Mouse (Mus musculus) naive thymus-derived CD4-positive, alpha-beta T cell, adult 2 months (primary cell): ENCODE results near the gene Surf2.

ENCODE experiments used
- DNase-seq: peaks from one replicate; pipeline ENCODE4 v3.0.0-alpha.2; 2011; ENCODE audit warnings: low read depth

Gene Surf2

GRCm38 (mm10) chr2:26914148-26914941, 1.8 kb upstream of the Surf2 start:
- no peak for DNase-seq

GRCm38 (mm10) chr2:26916738-26917137, 571 bp downstream of the Surf2 start:
- DNase-seq: no peak

- no peak for DNase-seq
Measured at GRCm38 (mm10) chr2:26919684-26920083, 3.5 kb downstream of the Surf2 start.

- DNase-seq: no peak
Measured at GRCm38 (mm10) chr2:26920190-26920855, 4.2 kb downstream of the Surf2 start.

DNA sequence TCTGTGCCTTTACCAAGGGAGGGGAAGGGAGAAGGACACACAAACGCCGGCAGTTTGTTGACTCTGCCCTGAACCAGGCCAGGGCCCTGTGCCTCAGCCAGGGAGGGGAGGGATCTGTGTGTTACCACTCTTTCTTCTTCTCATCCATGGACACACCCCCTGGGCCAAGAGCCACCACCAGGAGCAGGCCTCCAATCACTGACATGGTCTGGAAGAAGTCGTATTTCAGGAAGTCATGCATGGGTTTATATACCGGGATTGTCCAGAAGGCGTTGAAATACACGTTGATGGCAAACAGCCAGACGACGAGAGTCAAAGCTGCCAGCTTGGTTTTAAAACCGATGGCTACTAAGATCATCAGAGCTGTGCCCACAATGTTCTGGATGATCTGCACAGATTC, 5.6 kb downstream of the Surf2 start:
- DNase-seq: no peak

DNA sequence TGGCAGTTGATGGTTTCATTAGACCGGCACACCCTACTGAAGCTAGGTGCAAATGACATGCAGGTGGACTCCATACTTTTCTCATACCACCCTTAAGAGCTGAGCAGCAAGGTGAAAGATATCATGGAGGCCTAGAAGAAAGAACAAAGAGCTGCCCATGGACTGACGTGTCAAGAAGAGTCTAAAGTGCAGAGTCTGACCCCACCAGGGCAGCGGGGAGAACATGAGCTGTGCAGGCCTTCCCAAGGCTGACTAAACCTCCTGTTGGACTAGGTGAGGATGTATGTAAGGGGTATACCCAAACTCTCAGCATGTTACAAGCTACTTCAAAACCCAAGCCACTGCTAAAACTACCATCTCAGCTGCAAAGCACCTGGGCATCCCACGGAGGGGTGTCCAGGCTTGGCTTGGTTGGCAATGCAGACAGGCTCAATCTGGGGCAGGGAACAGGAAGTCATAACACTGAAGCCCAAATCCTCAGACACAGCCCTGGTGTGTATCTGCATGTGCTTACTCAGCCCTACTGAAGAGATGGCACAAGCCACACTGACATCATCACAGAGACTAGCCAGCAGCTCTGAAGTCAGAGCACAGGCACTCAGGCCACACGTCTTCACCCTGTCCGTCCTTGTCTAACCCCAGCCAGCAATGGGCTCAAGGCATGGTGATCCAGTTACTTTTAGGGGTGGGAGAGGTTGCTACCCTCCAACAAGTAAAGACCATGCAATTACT, 11.7 kb downstream of the Surf2 start:
- DNase-seq: no peak

DNA sequence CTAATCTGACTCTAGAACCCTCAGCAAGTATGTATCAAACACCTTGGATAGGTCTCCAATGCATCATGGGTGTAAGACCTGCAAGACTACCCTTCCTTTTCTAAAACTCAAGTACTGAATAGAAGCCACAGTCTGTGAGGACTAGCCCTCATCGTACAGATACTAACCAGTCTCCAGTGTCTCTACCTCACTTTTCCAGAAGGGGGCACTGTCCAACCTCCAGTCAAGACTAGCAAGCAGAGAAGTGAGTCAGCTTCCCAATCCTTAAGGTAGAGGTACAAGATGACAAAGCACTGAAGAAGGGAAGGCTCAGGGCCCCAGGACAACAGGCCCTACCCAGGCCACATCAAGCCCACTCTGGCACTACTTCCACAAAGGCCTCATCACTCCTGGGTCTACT, 14.2 kb downstream of the Surf2 start:
- DNase-seq: peak; percentile 87

DNA sequence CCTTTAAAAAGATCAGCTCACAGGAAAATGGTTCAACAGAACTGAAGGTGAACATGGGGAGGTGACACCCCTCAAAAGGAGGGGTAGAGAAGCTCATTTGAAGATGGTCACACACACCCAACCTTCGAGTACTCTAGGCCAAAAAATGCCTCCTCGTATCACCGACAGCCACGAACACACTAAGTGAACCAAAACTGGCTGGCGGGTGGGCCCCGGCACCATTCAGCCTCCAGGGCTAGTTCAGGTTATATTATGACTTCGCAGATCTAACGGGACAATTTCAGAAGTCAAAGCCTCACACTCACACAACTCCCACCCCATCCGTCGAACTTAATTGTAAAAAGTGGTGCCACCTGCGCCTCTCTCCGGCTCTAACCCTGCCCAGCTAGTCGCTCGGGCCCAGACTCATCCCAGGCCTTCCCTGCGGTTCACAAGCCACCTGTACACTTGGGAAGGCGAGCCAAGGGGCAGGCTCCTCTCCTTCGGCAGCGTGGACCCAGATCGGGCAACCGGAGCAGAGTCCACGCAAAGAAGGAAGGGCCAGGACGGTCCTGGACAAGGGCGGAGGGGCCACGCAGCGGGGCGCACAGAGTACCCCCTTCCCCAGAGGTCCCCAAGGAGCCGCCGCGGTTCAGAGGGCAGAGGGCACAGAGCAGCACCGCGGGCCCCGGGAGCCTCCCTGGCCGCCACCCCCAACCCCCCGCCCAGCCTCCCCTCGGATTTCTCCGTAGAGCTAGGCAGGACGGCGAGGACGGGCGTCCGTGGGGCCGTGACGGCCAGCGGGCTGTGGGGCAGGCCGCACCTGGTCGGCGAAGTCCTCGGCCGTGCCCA, 16.5 kb downstream of the Surf2 start:
- peak; percentile 55 for DNase-seq

- peak; percentile 95 for DNase-seq
Measured at GRCm38 (mm10) chr2:26933304-26934055, 17.3 kb downstream of the Surf2 start, which contains the start of the genes Surf4 and Stkld1. Gene Surf4, minus strand, starts transcription at chr2:26933928. Gene Stkld1, plus strand, starts transcription at chr2:26934047.

- DNase-seq: peak; percentile 46
Measured at GRCm38 (mm10) chr2:26935286-26935685, 19.1 kb downstream of the Surf2 start.

- peak; percentile 63 for DNase-seq
Measured at GRCm38 (mm10) chr2:26936425-26936824, 20.3 kb downstream of the Surf2 start.

- no peak for DNase-seq
Measured at GRCm38 (mm10) chr2:26941539-26941938, 25.4 kb downstream of the Surf2 start.

- no peak for DNase-seq
Measured at GRCm38 (mm10) chr2:26943253-26943652, 27.1 kb downstream of the Surf2 start.

DNA sequence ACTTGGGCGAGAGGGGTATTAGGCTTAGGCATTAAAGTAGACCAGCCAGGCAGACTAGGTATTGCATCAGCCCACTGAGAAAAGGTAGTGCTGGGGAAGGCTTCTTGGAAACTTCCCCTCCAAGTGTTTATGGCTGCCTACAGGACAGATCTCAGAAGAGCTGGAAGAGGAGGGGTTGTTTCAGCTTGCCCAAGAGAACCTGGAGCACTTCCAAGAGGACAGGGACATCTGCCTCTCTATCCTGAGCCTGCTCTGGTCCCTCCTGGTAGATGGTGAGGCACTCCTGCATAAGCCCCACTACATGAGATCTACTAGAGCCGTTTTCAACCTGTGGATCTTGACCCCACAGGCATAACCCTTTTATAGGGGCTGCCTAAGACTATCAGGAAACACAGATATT, 34.2 kb downstream of the Surf2 start:
- DNase-seq: no peak

GRCm38 (mm10) chr2:26951346-26951905, 35.3 kb downstream of the Surf2 start:
- no peak for DNase-seq

DNA sequence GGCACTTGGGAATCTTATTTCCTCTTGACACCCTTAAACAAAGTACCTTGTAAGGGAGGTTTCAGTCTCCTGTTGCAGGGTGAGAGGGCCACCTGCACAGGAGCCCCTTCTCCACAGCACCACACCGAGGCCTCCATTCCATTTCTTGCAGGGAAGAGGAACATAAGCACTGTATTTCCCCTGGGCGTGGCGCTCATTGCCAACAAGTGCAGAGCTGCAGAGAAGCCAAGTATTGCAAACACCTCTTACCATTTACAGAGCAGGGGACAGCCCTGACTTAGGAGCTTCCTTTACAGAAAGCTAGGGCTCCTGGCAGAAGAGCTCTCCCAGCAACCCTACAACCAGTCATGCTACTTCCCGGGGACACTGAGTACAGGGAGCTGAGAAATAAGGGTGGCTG, 36.0 kb downstream of the Surf2 start:
- no peak for DNase-seq

DNA sequence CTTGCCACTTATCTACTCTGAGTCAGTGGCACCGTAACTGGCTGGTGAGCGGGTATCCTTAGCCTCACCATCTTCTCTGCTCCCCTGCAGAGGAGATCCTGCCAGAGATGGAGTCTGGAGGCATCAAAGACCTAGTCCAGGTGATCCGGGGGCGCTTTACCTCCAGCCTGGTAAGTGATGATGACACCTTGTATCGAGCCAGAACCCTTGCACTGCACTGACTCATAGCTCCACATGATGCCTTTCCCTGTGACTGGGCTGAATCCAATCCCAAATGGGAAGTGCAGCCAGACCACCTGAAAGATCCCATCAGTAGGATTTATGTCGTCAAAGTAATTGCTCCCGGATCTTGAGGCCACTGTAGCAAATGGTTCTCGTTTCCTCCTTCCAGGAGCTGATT, 36.7 kb downstream of the Surf2 start:
- no peak for DNase-seq

DNA sequence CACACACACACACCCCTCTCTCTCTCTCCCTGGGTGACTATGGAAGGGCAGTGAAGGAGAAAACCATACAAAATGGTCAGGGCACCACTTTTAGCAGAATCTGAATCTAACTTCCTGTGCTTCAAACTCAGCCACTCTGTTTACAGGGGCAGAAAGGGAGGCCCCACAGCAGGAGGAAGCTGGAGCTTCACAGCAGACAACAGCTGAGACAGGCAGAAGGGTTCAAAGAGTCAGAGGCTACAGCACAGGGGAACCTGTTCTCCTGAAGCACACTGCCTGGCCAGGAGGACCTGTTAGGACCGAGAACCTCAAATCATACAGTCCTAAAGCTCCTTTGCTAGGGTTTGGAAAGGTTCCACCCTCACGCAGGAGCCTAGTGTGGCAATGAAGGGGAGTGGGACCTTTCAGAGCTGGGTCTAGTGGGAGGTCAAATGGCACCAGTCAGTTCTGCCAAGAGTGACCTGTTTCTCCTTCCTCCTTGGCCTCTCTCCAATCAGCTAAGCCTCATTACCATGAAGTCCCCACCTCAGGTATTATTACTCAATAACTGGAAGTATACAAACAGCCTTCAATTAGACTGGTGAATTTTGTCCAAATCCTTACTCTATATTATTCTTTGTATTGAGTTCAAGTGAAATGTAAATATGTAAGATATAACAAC, 38.7 kb downstream of the Surf2 start:
- no peak for DNase-seq

DNA sequence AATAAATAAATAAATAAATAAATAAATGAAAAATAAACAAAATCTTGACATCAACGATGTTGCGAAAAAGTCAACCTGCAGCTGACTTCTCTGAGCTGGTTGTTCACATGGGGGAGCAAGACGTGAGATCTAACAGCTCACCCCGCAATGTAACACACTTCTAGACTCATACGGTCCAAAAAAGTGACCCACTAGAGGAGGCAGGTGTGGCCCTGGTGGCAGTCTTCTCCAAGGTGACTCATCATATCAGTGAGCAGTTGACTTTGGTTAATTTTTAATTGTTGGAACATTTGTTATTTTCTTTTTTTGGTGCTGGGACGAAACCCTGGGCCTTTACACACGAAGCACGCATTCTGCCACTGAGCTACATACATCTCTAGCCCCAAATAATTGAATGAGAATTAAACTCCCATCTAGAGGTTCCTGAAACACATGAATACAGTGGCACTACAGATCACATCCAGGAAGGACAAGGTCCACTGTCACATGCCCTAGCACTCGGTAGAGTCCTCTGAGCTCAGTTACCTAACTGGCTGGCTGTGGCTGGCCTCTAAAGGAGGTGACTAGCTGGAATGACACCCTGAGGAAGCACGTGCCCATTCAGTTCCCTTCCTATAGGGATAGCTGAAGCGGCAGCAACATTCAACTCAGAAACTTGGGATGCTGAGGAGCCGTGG, 40.8 kb downstream of the Surf2 start:
- no peak for DNase-seq

- DNase-seq: no peak
Measured at GRCm38 (mm10) chr2:26957488-26957859, 41.3 kb downstream of the Surf2 start.
